Mouse (Mus musculus): ENCODE data around the gene H2-Ke6.
"Not testable (repeated sequence)": the region's sequence is repeated elsewhere in the genome, so short reads cannot be mapped to it uniquely, and the experiment has no call there.

The H2-Ke6 gene

DNA sequence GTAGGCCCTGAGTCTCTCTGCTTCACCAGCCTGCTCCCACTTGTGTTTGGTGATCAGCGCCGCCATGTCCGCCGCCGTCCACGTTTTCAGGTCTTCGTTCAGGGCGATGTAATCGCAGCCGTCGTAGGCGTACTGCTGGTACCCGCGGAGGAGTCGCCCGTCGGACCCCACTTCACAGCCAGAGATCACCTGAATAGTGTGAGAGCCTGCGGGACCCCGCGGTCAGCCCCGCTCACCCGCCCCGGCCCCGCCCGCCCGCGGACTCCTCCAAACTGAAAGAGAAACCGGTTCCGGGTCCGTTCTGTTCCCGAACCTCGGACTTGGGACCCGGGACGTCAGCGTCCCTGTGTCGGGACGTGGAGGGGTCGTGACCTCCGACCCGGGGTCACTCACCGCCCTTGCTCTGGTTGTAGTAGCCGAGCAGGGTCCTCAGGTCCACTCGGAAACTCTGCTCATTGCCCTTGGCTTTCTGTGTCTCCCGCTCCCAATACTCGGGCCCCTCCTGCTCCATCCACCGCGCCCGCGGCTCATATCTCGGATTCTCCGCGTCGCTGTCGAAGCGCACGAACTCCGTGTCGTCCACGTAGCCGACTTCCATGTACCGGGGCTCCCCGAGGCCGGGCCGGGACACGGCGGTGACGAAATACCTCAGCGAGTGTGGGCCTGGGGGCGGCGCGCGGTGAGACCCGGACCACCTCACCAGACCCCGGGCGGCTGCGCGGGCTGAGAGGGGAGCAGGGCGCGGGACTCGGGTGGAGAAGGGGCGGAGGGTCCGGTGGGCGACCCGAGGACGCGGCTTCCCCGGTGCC lies 28.3 kb downstream of the H2-Ke6 start:
- no peak for ATAC-seq (ENCODE audit: insufficient number of reproducible peaks, low FRiP score, low TSS enrichment)

DNA sequence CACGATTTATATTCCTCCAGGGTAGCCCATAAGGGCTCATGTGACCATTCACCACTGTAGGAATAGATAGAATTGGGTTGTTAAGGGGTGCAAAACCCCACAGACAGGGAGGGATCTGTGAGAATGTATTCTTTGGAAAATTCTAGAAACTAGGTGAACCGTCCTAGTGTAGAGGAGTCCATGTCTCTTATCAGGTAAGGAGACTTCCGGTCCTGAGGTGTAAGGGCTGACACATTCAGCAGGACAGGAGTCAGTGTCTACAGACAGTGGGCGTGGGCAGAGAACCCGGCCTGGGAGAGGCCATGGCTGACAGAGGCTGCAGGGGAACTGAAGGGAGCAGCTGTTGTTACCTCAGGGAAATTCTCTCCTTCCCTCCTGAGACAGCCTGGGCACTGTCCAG lies 29.2 kb downstream of the H2-Ke6 start:
- ATAC-seq (ENCODE audit: insufficient number of reproducible peaks, low FRiP score, low TSS enrichment) = not testable (repeated sequence)

DNA sequence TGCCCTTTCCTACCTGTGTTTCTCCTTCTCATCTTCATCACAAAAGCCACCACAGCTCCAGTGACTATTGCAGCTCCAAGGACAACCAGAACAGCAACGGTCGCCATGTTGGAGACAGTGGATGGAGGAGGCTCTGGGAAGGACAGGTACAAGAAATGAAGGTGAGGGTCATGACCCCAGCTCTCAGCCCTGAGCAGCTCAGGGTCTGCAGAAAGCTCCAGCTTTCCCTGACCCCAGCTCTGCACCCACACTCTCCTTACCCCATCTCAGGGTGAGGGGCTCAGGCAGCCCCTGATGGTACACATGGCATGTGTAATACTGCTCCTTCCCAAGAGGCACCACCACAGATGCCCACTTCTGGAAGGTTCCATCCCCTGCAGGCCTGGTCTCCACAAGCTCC lies 30.8 kb downstream of the H2-Ke6 start:
- ATAC-seq (ENCODE audit: insufficient number of reproducible peaks, low FRiP score, low TSS enrichment) = not testable (repeated sequence)

DNA sequence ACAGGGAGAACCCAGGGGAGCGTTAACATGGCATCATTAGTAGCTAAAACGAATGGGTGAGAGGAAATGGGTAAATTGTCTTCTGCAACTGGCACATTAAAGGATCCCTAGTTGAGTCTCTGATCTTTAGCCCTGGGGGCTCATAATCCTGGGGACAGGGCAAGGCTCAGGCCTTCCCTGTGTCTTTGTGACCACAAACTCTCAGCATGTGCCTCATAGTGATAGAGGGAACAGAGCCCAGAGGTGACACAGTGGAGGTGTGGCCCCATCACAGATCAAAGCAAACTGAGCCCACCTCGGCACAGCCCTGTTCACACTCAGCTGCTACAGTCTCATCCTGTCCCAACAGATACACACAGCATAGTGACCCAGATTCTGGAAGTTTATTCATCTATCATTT lies 32.2 kb downstream of the H2-Ke6 start:
- no peak for ATAC-seq (ENCODE audit: insufficient number of reproducible peaks, low FRiP score, low TSS enrichment)

DNA sequence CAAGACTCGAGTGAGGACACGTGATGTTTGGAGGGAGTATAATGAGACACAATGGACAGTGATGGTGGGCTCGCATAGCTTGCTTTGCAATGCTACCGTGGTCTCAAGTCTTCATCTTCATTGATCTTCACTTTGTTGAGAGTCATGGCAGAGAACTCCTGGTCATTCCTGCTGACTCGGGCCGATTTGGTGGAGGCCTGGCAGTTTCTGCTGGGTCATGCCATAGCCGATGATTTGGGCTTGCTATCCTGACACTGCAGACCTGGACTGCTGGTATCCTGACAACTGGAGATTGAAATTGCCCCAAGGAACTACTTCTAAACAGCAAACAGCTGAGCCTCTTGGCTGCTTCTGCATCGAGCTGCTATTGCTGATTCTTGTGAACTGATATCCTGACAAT lies 32.9 kb downstream of the H2-Ke6 start:
- ATAC-seq (ENCODE audit: insufficient number of reproducible peaks, low FRiP score, low TSS enrichment) = no peak

DNA sequence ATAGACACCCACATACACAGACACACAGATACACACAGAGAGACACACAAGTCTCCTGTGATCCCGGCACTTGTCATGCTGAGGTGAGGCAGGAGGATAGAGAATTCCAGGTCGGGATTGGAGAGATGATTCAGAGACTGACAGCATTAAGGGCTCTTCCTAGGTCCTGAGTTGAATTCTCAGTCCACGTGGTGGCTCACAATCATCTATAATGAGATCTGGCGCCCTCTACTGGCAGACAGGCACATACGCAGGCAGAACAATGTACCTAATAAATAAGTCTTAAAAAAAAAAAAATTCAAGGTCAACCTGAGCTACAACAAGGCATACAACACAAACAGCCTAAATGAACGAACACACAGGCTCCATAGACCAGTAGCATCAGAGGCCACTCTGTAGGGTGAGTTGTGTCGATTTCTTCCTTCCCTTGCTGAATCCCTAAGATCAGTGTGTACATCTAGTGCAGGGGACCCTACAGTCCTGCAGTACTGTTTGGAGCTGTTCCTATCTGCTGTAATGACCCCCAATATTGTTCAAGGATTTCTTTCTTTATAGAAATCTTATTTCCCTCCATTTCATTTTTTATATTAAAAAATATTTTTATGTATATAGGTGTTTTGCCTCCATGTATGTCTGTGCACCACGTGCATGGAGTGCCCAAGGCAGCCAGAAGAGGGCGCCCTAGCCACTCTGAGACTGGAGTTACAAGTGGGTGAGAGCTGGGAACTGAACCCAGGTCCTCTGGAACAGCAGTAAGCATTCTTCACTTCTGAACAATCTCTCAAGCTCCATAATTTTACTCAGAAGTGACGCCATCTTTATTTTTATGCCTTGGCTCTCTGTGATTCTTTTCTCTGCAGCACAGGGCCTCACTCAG lies 35.8 kb downstream of the H2-Ke6 start:
- no peak for ATAC-seq (ENCODE audit: insufficient number of reproducible peaks, low FRiP score, low TSS enrichment)

DNA sequence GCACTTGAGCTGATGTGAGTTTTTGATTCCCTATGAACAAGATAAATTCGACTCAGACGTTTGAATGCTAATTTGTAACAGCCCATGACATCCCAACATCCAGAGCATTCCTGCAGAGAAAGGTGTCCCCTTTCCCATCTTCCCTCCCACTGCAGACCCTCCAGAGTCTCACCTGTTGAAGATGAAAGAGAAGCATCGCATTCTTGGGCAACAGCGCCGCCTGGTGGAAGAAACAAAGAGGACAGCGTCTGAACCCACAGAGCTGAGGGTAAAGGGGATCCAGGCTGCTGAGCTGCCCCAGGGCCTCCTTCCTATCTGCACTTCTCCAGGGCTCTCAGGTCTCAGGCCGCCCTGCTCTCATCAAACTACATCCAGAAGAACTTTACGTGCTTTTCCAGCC lies 45.7 kb downstream of the H2-Ke6 start:
- not testable (repeated sequence) for ATAC-seq (ENCODE audit: insufficient number of reproducible peaks, low FRiP score, low TSS enrichment)

DNA sequence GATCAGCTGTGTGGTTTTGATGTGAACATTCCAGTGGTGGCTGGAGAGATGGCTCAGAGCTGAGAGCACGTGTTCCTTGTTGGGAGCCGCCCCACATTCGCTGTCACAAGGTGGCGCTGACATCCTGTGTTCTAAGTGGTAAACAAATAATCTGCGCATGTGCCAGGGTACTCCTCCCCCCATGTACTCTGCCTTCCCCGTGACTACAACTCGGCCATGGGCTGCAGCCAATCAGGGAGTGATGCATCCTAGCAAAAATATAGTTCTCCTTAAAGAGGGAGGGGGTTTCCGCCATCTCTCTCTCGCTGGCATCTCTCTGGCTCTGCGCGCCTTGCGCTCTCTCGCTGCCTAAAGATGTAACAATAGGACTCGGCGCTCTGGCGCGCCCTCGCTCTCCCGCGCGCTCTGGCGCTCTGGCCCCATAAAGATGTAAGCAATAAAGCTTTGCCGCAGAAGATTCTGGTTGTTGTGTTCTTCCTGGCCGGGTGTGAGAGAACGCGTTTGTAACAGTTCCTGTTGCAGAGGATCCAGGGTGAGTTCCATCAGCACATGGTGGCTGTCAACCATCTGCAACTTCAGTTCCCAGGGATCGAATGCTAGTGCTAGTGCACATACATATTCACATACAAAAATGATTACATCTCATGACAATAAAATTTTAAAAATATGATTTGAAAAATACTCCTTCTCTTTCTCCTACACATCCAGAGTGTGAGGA lies 46.5 kb downstream of the H2-Ke6 start:
- 0 out of 2 replicates have a peak, but pooled peaks have one; percentile 59 for ATAC-seq (ENCODE audit: insufficient number of reproducible peaks, low FRiP score, low TSS enrichment)

DNA sequence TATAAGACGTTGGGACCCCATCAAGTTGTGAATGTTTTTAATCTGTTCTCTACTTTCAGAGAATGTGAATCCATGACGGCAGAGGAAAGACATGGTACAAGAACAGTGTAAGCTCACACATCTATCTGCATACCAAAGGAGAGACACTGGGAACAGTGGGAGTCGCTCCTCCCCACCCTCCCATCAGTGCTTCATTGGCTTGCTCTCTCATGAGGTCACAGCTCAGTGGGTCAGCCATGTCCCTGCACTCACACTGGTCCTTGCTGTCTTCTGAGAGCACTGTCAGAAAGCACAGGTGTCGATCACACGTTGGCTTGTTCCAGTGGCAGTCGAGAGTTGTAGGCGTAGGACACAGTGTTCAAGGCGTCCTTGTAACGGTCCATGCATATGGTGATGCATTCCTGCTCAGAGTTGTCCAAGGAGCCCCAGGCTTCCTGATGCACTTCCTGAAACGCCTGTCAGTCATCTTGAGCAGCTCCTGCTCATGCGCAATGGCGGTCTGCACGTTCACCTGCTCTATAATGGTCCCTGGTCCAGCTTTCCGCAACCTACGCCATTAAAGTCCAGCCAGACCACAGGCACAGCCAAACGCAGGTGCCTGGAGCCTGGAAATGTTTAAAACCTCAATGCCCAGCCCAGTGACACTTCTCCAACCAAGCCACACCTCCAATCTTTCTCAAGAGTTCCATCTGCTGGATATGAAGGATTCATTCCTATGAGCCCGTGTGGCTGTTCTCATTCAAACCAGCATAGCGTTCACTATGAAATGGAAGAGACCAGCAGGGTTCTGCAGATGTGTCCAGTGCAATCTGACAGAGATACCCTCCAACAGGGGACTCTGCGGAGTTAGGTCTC lies 47.5 kb downstream of the H2-Ke6 start:
- no peak for ATAC-seq (ENCODE audit: insufficient number of reproducible peaks, low FRiP score, low TSS enrichment)

DNA sequence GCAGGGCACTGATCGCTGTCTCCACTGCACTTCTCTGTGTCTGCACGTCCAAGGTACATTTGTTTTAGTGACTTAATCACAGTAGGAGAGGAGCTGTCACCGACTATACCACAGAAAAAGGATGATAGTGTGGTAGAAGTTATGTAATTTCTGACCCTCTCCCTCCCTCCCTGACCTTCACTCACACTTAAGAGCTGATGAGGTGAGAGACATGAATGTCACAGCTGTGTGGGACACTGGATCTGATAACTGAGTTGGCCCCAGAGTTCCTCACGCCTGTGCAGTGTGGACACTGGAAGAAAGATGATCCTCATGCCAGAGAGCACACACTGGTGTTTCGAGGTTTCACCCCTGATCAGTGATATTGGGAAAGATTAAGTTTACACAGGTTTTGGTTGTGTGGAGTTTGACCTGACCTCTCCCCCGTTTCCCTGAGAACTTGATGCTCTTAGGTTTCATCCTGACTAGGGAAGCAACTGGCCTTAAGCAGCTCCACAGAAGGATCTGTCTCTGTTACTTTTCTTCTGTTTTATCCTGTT lies 48.3 kb downstream of the H2-Ke6 start:
- ATAC-seq (ENCODE audit: insufficient number of reproducible peaks, low FRiP score, low TSS enrichment) = no peak

DNA sequence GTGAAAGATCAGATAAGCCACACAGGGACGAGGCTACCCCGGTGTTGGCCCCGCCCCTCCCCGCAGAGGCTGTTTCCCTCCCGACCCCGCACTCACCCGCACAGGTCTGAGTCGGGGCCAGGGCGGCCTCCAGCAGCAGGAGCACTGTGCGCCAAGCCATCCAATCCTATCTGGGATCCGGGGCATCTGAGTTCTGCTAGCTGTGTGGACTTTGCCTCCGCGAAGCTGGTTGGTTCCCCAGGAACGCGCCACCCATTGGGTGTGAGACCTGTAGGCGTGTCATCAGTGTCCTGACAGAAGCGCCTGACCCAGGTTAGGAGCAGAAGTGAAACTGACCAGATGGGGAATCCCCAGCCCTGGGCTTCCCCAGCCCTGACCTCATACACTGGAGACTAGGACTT lies 49.2 kb downstream of the H2-Ke6 start:
- ATAC-seq (ENCODE audit: insufficient number of reproducible peaks, low FRiP score, low TSS enrichment) = peak; percentile 96

DNA sequence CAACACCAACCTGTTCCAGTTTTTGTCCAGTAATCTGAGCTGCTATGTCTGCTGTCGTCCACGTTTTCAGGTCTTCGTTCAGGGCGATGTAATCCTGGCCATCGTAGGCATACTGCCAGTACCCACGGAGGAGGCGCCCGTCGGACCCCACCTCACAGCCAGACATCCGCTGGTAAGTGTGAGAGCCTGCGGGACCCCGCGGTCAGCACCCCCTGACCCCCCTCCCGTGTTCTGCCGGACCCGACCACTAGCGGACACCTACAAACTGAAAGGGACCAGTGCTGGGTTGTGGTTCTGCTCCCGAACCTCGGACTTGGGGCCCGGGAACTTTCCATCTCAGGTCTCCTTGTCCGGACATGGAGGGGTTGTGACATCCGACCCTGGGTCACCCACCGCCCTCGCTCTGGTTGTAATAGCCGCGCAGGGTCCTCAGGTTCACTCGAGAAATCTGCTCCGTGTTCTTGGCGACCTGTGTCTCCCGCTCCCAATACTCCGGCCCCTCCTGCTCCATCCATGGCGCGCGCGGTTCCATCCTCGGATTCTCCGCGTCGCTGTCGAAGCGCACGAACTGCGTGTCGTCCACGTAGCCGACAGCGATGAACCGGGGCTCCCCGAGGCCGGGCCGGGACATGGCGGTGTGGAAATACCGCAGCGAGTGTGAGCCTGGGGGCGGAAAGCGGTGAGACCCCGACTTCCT lies 49.9 kb downstream of the H2-Ke6 start:
- ATAC-seq (ENCODE audit: insufficient number of reproducible peaks, low FRiP score, low TSS enrichment) = no peak
